Mouse (Mus musculus): ENCODE data around the gene Ndn.

Ndn gene

DNA sequence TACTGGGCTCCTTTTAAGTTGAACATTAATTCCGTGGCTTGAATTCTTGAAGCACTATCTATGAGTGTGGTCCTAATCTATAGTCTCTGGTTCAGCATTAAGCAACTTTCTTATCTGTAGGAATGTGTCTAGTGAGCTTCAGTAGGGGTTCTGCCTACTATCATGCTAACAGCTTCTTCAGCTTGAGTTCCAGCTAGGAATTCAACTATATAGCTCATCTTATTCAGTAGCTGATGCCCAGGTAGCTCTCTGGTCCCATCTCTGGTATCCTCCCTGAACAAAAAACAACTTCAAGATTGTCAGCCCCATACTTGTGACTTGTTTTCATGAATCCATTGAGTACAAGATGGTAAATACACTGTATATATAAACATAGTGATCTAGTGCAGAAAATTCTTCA is at the start of gene Ndn:
Gene Ndn, plus strand, starts transcription at position 301 of the 400 bp plus-strand sequence.
- DNase-seq (ENCODE audit: low spot score), result no peak

GRCm38 (mm10) chr7:62302451-62302850 is 43.9 kb upstream of the Ndn start:
- no peak for DNase-seq (ENCODE audit: low spot score)

- DNase-seq (ENCODE audit: low spot score), result no peak
These were observed 39.3 kb upstream of the Ndn start for GRCm38 (mm10) chr7:62306896-62307614.

GRCm38 (mm10) chr7:62316793-62317192 is 29.6 kb upstream of the Ndn start:
- no peak for DNase-seq (ENCODE audit: low spot score)

DNA sequence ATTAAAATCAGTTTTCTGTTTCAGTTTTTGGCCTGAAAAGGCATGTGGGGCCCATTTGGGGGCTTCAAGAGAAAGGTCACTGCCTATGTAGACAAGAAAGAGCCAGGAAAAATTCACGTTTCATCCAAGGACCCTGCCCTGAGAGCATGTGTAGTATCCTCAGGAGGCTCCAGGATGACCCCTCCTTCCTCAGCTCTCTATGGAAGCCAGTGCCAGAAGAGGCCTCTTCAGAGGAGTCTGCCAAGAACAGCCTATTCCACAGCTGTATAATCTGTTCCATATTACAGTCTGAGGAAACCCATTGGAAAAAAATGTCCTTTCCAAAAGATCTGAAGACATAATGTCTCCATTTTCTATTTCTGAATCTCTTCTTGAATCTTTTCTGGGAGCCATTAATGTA is 958 bp upstream of the Ndn start:
- DNase-seq (ENCODE audit: low spot score), result no peak

DNA sequence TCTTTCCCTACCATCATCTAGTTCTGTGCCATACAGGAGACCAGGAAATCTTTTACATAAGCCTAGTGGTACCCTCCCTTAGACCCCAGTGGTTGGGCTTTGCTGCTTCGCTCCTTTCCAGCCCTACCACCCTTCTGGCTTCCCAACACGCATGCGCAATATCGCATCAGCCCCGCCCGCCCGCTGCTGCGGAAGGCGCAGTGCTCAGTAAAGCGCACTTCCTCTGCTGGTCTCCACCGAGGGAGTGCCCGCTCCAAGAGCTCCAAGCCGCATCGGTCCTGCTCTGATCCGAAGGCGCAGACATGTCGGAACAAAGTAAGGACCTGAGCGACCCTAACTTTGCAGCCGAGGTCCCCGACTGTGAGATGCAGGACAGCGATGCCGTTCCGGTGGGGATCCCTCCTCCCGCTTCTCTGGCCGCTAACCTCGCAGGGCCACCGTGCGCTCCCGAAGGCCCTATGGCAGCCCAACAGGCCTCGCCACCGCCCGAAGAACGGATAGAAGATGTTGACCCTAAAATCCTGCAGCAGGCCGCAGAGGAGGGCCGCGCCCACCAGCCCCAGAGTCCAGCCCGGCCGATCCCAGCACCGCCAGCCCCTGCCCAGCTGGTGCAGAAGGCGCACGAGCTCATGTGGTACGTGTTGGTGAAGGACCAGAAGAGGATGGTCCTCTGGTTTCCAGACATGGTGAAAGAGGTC is 1.9 kb downstream of the Ndn start:
- DNase-seq (ENCODE audit: low spot score), result peak; percentile 64

GRCm38 (mm10) chr7:62348804-62349190 is 2.4 kb downstream of the Ndn start:
- DNase-seq (ENCODE audit: low spot score), result no peak

GRCm38 (mm10) chr7:62351266-62351665 is 4.9 kb downstream of the Ndn start:
- DNase-seq (ENCODE audit: low spot score), result no peak

DNA sequence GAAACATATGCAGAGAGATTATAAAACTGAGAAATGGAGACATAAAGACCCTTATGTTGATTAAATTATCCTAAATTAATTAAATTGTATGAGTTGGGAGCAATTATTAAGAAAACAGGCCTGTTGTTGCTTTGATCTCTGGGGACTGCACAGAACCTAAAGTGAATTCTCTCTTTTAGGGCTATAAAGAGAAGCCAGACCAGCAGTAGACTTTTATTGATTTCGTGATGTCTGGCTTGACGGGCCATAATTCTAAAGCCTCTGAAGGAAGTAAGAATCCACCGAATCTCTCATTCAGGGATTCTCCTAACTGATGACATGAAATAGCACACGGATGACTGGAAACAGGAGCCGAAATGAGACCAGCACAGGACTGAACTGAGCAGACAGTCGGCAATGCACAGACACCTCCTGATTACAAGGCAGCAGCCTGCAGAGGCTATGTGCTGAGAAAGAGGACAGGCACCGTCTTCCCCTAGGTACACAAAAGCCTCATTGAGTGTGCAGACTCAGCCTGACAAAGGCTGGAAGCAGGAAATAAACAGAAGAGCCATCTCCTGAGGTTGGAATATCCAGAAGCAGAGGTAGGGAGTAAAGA is 18.8 kb downstream of the Ndn start:
- no peak for DNase-seq (ENCODE audit: low spot score)

DNA sequence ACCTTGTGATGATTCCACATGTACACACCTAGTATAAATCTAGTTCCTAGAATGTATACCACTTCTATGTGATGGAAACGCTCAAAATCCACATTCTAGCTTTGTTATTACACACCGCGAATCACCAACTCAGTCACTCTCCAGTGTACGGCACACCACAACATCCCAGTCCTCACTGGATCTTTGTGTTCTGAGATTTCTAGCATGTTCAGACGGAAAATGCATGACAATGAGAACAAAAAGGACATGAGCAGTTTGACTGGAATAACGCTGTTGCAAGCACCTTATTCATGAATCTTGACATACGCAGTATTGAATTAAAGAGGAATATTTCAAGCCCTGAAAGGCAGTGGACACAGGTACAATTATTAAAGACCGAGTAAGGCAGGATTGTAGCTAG is 20.4 kb downstream of the Ndn start:
- DNase-seq (ENCODE audit: low spot score), result no peak

- DNase-seq (ENCODE audit: low spot score), result no peak
These were observed 29.3 kb downstream of the Ndn start for GRCm38 (mm10) chr7:62375658-62376057.

DNA sequence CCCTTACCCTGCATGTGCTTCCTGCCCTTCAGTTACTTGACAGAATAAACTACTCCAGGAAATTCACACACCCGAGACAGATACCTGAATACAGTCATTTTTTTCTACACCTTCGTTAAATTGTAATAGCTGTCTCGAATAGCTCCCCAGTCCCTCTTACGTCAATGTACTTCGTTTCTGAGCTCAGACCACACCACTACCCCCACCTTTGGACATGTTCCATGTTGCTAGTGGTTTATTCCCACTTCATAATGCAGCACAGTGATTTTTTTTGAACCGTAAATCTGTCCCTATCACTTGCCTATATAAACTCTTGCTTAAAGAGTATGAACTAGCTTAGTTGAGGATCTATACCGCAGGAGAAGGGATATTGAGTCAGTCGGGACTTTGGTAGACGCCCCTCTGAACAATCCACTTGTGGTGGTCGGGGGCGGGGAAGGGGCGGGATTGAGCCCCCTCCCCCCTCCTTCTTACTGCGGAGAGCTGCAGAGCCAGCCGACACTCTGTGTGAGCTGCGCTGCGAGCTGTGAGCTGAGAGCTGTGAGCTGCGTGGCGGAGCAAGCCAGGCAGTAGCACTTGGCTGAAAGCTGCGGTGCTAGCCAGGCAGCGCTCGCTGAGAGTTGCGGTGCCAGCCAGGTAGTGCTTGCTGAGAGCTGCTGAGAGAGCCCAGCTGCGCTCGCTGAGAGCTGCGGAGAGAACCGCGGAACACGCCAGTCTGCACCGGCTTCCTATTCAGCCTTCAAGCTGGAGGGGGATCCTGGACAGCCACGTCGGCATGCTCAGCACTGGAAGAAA is 30.3 kb downstream of the Ndn start, which contains the start of gene Magel2:
Gene Magel2, plus strand, starts transcription at position 501 of the 795 bp plus-strand sequence.
- DNase-seq (ENCODE audit: low spot score), result no peak

GRCm38 (mm10) chr7:62377313-62377712 is 30.9 kb downstream of the Ndn start:
- DNase-seq (ENCODE audit: low spot score), result no peak

- no peak for DNase-seq (ENCODE audit: low spot score)
These were observed 32.2 kb downstream of the Ndn start for GRCm38 (mm10) chr7:62378529-62378928.

GRCm38 (mm10) chr7:62382391-62382790 is 36.0 kb downstream of the Ndn start:
- DNase-seq (ENCODE audit: low spot score), result no peak

DNA sequence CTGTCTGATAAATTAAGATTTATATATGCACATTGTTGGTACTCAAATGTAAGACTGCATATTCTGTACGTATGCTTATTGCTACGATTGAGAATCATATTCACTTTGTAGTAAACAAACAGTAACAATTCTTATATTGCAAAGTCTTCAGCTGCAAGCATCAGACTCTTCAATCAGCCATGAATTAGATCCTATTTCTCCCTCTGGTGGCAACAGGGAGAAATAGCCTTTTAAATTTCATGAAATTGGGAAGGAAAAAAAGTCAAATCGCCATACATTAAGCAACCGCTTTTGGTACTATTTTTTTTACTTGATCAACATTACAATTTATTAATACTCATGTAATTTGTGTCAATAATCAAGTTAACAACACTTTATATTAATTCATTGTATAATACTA is 41.9 kb downstream of the Ndn start:
- DNase-seq (ENCODE audit: low spot score), result no peak

GRCm38 (mm10) chr7:62392202-62392601 is 45.8 kb downstream of the Ndn start:
- DNase-seq (ENCODE audit: low spot score), result no peak

All from urinary bladder, postnatal 25 days (tissue).